Mouse (Mus musculus) layer of hippocampus, adult 8-10 months (tissue): ENCODE measurements around the gene Cntd1. TPM values are rescaled to one million over a fixed set of nuclear protein-coding genes. Genes with fewer than 3 reads are reported as not detected.

Experiments
- DNase-seq, 2 experiments: peaks; one replicate each; pipeline ENCODE4 v3.0.0; 2022; ENCODE audit warnings: low spot score in 2 of 2
- total RNA-seq, 4 experiments: library from RNA; stranded (reverse); gene quantifications; 2 replicates each; pipeline ENCODE4 v1.2.4; 2022

The Cntd1 gene
- total RNA-seq, 4 experiments from 2014 or later, result 0.16 to 1.4 (median 0.52) TPM

GRCm38 (mm10) chr11:101253613-101254389 is 25.0 kb upstream of the Cntd1 start, which contains the start of gene Vps25:
TSS of gene Vps25 (plus strand) at chr11:101253707.
- DNase-seq, result peak; percentile 72 to 81

- no peak for DNase-seq
Measured at GRCm38 (mm10) chr11:101255826-101256775, 22.7 kb upstream of the Cntd1 start.

GRCm38 (mm10) chr11:101259261-101259712 is 19.5 kb upstream of the Cntd1 start:
- DNase-seq, result peak; percentile 75 to 78

GRCm38 (mm10) chr11:101259948-101260825 is 18.6 kb upstream of the Cntd1 start, which contains the start of gene Wnk4:
TSS of gene Wnk4 (plus strand) at chr11:101260567.
- DNase-seq, result no peak

- DNase-seq, result no peak
Measured at GRCm38 (mm10) chr11:101260826-101261380, 17.9 kb upstream of the Cntd1 start.

- DNase-seq, result no peak
Measured at GRCm38 (mm10) chr11:101262272-101262967, 16.4 kb upstream of the Cntd1 start.

GRCm38 (mm10) chr11:101263138-101263988 is 15.4 kb upstream of the Cntd1 start:
- DNase-seq, result no peak

GRCm38 (mm10) chr11:101263989-101264280 is 14.9 kb upstream of the Cntd1 start:
- DNase-seq, result no peak

- no peak for DNase-seq
Measured at GRCm38 (mm10) chr11:101264954-101265471, 13.8 kb upstream of the Cntd1 start.

GRCm38 (mm10) chr11:101265906-101266305 is 12.9 kb upstream of the Cntd1 start:
- no peak for DNase-seq

GRCm38 (mm10) chr11:101269577-101270116 is 9.2 kb upstream of the Cntd1 start:
- DNase-seq, result no peak

- no peak for DNase-seq
Measured at GRCm38 (mm10) chr11:101272446-101272845, 6.4 kb upstream of the Cntd1 start.

GRCm38 (mm10) chr11:101275309-101275708 is 3.5 kb upstream of the Cntd1 start:
- no peak for DNase-seq

- DNase-seq, result no peak
Measured at GRCm38 (mm10) chr11:101276319-101277070, 2.3 kb upstream of the Cntd1 start.

GRCm38 (mm10) chr11:101277381-101278222 is 1.2 kb upstream of the Cntd1 start:
- peak in 1 of 2 experiments; percentile 36 for DNase-seq

- no peak for DNase-seq
Measured at GRCm38 (mm10) chr11:101279193-101279569, 369 bp downstream of the Cntd1 start.

- no peak for DNase-seq
Measured at GRCm38 (mm10) chr11:101280837-101281236, 2.0 kb downstream of the Cntd1 start.
